In genomic region chr2:120858131-120858530, GRCm38 (mm10) we compare ENCODE assay signal across 18 mouse cellular contexts. TPM values are rescaled to one million over a fixed set of nuclear protein-coding genes. Genes with fewer than 3 reads are reported as not detected.
DNase-seq lines count a peak whose midpoint lies in the region; ATAC-seq and TF ChIP-seq lines count a peak whose summit lies in the region.
"Had no signal": no experiment of that assay in that cellular context is flagged by ENCODE, and none has a peak within 500 bp of the region (broad histone marks: within the 10 kb centered on the region; RNA-seq: fewer than 3 reads in every experiment).

No protein-coding gene starts in this region.

- DNase-seq in kidney, adult 8-10 months: peak; percentile 12 to 64
- DNase-seq in testis, postnatal 10 days (ENCODE audit: low spot score): no peak
- peak; percentile 22 to 43 for DNase-seq in kidney, postnatal 25 days
- DNase-seq: adrenal gland, adult 8-10 months; adrenal gland, postnatal 36 days; cerebellum, adult 2 months; cerebellum, postnatal 25 days; gastrocnemius, postnatal 10 days; heart, adult 18-20 months; heart, postnatal 10 days; heart, postnatal 4 days had no signal

- ATAC-seq in kidney, embryonic 14.5 days (ENCODE audit: low FRiP score, low TSS enrichment): no peak
- no peak for ATAC-seq in intestine, embryonic 16.5 days
- ATAC-seq: forebrain, embryonic 15.5 days had no signal

- H3K27ac ChIP-seq in kidney, embryonic 14.5 days (ENCODE audit: low read depth, low read length): no peak overlapping the region
- peak overlapping the region; percentile 84 for H3K27ac ChIP-seq in testis, adult 2 months (ENCODE audit: control insufficient read depth, insufficient read depth, low read depth, low read length)
- no peak overlapping the region for H3K27ac ChIP-seq in intestine, embryonic 16.5 days (ENCODE audit: low read length)
- H3K27ac ChIP-seq: embryonic facial prominence, embryonic 12.5 days; forebrain, embryonic 15.5 days; heart, embryonic 10.5 days; hindbrain, embryonic 12.5 days had no signal

- no peak overlapping the region for H3K4me2 ChIP-seq in kidney, embryonic 14.5 days (replicated peaks; ENCODE audit: low read depth, low read length)
- no peak overlapping the region for H3K4me2 ChIP-seq in intestine, embryonic 16.5 days (ENCODE audit: low read depth, low read length)
- H3K4me2 ChIP-seq: embryonic facial prominence, embryonic 12.5 days; forebrain, embryonic 15.5 days; hindbrain, embryonic 12.5 days had no signal

- 92% methylated on average over 3 of the region's 3 CpGs for WGBS in kidney, embryonic 14.5 days
- WGBS in intestine, embryonic 16.5 days: 88% methylated on average over 3 of the region's 3 CpGs

- H3K4me1 ChIP-seq in kidney, embryonic 14.5 days (ENCODE audit: control insufficient read depth, insufficient read depth, low read length): no peaks in the 10 kb centered on the region
- H3K4me1 ChIP-seq in testis, adult 2 months (ENCODE audit: control insufficient read depth, insufficient read depth, low read length): no peaks in the 10 kb centered on the region
- H3K4me1 ChIP-seq in intestine, embryonic 16.5 days (ENCODE audit: control insufficient read depth, insufficient read depth, low read length): no peaks in the 10 kb centered on the region
- H3K4me1 ChIP-seq: embryonic facial prominence, embryonic 12.5 days; forebrain, embryonic 15.5 days; heart, embryonic 10.5 days; hindbrain, embryonic 12.5 days had no signal

- TF ChIP-seq CTCF in testis, adult 2 months (IDR thresholded peaks at IDR 0.05; ENCODE audit: control insufficient read depth, insufficient read depth, insufficient replicate concordance, low read depth, low read length): no peak

- H3K4me3 ChIP-seq in kidney, embryonic 14.5 days (ENCODE audit: low read length): no peak overlapping the region
- H3K4me3 ChIP-seq in testis, adult 2 months (ENCODE audit: control insufficient read depth, low read depth, low read length): peak overlapping the region; percentile 29; the same call in 1 of the 2 replicates
- no peak overlapping the region for H3K4me3 ChIP-seq in intestine, embryonic 16.5 days (ENCODE audit: low read length)
- H3K4me3 ChIP-seq: embryonic facial prominence, embryonic 12.5 days; forebrain, embryonic 15.5 days; heart, embryonic 10.5 days; hindbrain, embryonic 12.5 days had no signal

- no peak for TF ChIP-seq POLR2A in testis, adult 2 months (IDR thresholded peaks at IDR 0.05; ENCODE audit: control insufficient read depth, low read depth, low read length)

- no peaks in the 10 kb centered on the region for H3K9me3 ChIP-seq in kidney, embryonic 14.5 days (ENCODE audit: control insufficient read depth, low read length)
- H3K9me3 ChIP-seq in intestine, embryonic 16.5 days (ENCODE audit: control insufficient read depth, low read length): no peaks in the 10 kb centered on the region
- H3K9me3 ChIP-seq: embryonic facial prominence, embryonic 12.5 days; forebrain, embryonic 15.5 days; heart, embryonic 10.5 days; hindbrain, embryonic 12.5 days had no signal

- H3K36me3 ChIP-seq in kidney, embryonic 14.5 days (ENCODE audit: control insufficient read depth, insufficient read depth, low read length): peaks cover 21% of the 10 kb centered on the region; the same call in 1 of the 2 replicates
- H3K36me3 ChIP-seq in testis, adult 2 months (ENCODE audit: control insufficient read depth, insufficient read depth, low read length): no peaks in the 10 kb centered on the region; the same call in 1 of the 2 replicates
- no peaks in the 10 kb centered on the region for H3K36me3 ChIP-seq in intestine, embryonic 16.5 days (ENCODE audit: control insufficient read depth, insufficient read depth, low read length)

- no peak overlapping the region for H3K9ac ChIP-seq in kidney, embryonic 14.5 days (ENCODE audit: low read depth, low read length)
- H3K9ac ChIP-seq in intestine, embryonic 16.5 days (ENCODE audit: low read depth, low read length): no peak overlapping the region
- H3K9ac ChIP-seq: embryonic facial prominence, embryonic 12.5 days; forebrain, embryonic 15.5 days; hindbrain, embryonic 12.5 days had no signal

- no peaks in the 10 kb centered on the region for H3K27me3 ChIP-seq in kidney, embryonic 14.5 days (ENCODE audit: control insufficient read depth, insufficient read depth, low read length)
- no peaks in the 10 kb centered on the region for H3K27me3 ChIP-seq in testis, adult 2 months (ENCODE audit: control insufficient read depth, insufficient read depth, low read length)
- H3K27me3 ChIP-seq in intestine, embryonic 16.5 days (replicated peaks; ENCODE audit: control insufficient read depth, insufficient read depth, low read length): no peaks in the 10 kb centered on the region
- H3K27me3 ChIP-seq: embryonic facial prominence, embryonic 12.5 days; forebrain, embryonic 15.5 days; hindbrain, embryonic 12.5 days had no signal

RNA-seq across cellular contexts. Expression of gene Ttbk2, which starts 7.7 kb away (rescaled TPM):
- 4.2 and 5.3 TPM in 2 replicates for polyA plus RNA-seq in kidney, embryonic 14.5 days (2014; fragmentation: Nextera tagmentation; extraction: Ambion mirVana)
- 81.2 and 82.3 TPM in 2 replicates for polyA plus RNA-seq in testis, adult 2 months (2012; rRNA removed)
- polyA plus RNA-seq in intestine, embryonic 16.5 days (2015; fragmentation: Nextera tagmentation; extraction: Ambion mirVana): 1.4 and 1.6 TPM in 2 replicates

RNA-seq across cellular contexts. Expression of gene Cdan1, which starts 8.2 kb away (rescaled TPM):
- polyA plus RNA-seq in kidney, embryonic 14.5 days (2014; fragmentation: Nextera tagmentation; extraction: Ambion mirVana): 7.0 and 8.9 TPM in 2 replicates
- 44.9 and 51.4 TPM in 2 replicates for polyA plus RNA-seq in testis, adult 2 months (2012; rRNA removed)
- polyA plus RNA-seq in intestine, embryonic 16.5 days (2015; fragmentation: Nextera tagmentation; extraction: Ambion mirVana): 3.6 and 4.1 TPM in 2 replicates

Comparison
In these comparisons a context has a peak if more than half of its experiments do, and no peak if none do; other contexts are left out.
1. RNA of gene Ttbk2, which starts 7.7 kb away (polyA plus RNA-seq): 81.2 to 82.3 TPM in testis, adult 2 months; 4.2 to 5.3 TPM in kidney, embryonic 14.5 days and 1.4 to 1.6 TPM in intestine, embryonic 16.5 days; every median in the first group is over 10 times any median in the second.